Mouse (Mus musculus): ENCODE measurements around the gene Fbxw22. TPM values are rescaled to one million over a fixed set of nuclear protein-coding genes. Genes with fewer than 3 reads are reported as not detected.
A peak's percentile ranks its signal among the peaks of the same experiment; 100 is the strongest.
"Not testable (repeated sequence)": the region's sequence is repeated elsewhere in the genome, so short reads cannot be mapped to it uniquely, and the experiment has no call there.

Gene Fbxw22
- total RNA-seq (2014; rRNA removed) (not detected in 2 replicates), polyA plus RNA-seq (2012; rRNA removed) (not detected in 2 replicates)

- H3K4me3 ChIP-seq (ENCODE audit: insufficient read depth, low read depth, low read length); H3K27ac ChIP-seq (replicated peaks; ENCODE audit: insufficient read depth, low read depth, low read length); H3K27me3 ChIP-seq (ENCODE audit: control insufficient read depth, insufficient read depth, low read length); DNase-seq (ENCODE audit: extremely low read depth, low read depth, low spot score); H3K9ac ChIP-seq (ENCODE audit: low read depth, low read length); H3K79me2 ChIP-seq (ENCODE audit: control insufficient read depth, insufficient read depth, low read length); H3K4me1 ChIP-seq (ENCODE audit: control insufficient read depth, insufficient read depth, low read length); H3K36me3 ChIP-seq (ENCODE audit: control insufficient read depth, insufficient read depth, low read length): not testable (repeated sequence)
- 60% methylated on average over 4 of the region's 4 CpGs for WGBS
Measured at GRCm38 (mm10) chr9:109404196-109404595, at the start of gene Fbxw22. Fbxw22 (minus strand) TSS chr9:109404296.

DNA sequence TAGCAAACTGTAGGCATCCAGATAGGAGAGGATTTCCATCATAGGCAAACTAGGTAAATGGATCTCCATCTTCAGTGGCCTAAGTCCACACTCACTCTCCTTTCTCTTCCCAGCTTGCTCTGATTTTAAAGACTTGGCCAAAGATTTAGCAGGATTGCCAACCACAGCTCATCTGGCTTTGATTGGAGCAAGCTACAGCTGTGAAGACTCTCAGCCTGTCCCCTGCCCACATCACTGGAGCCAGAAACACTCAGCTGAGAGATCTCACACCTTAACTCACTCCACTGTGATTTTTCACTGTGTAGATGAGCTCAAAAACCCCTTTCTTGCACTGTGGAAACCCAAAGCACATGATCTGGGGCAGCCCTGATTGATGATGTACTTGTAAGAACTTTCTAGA is 44.9 kb upstream of the Fbxw22 start, which contains the start of gene Fbxw16:
Gene Fbxw16 (minus strand): TSS at position 101 of the 400 bp plus-strand sequence.
- Histone ChIP-seq H3K36me3 (ENCODE audit: control insufficient read depth, insufficient read depth, low read length) (no peaks in the 10 kb centered on the region), H3K79me2 (ENCODE audit: control insufficient read depth, insufficient read depth, low read length) (no peaks in the 10 kb centered on the region), H3K4me3 (ENCODE audit: insufficient read depth, low read depth, low read length) (no peak within 1 kb of the TSS), H3K4me1 (ENCODE audit: control insufficient read depth, insufficient read depth, low read length) (no peaks in the 10 kb centered on the region), H3K9ac (ENCODE audit: low read depth, low read length) (no peak within 1 kb of the TSS), H3K27me3 (ENCODE audit: control insufficient read depth, insufficient read depth, low read length) (no peaks in the 10 kb centered on the region), H3K27ac (replicated peaks; ENCODE audit: insufficient read depth, low read depth, low read length) (no peak within 1 kb of the TSS)
- TF ChIP-seq CTCF (IDR thresholded peaks at IDR 0.05; ENCODE audit: low read depth, low read length) (no peak), POLR2A (IDR thresholded peaks at IDR 0.05; ENCODE audit: extremely low read depth, insufficient read depth, low read length) (no peak)
- DNase-seq (ENCODE audit: extremely low read depth, low read depth, low spot score), result no peak

GRCm38 (mm10) chr9:109432956-109433355 is 28.9 kb upstream of the Fbxw22 start:
- Histone ChIP-seq H3K4me1 (ENCODE audit: control insufficient read depth, insufficient read depth, low read length) (peaks cover 6% of the 10 kb centered on the region), H3K9ac (ENCODE audit: low read depth, low read length) (no peak overlapping the region; the same call in 1 of the 2 replicates), H3K27me3 (ENCODE audit: control insufficient read depth, insufficient read depth, low read length) (no peaks in the 10 kb centered on the region), H3K4me3 (ENCODE audit: insufficient read depth, low read depth, low read length) (no peak overlapping the region), H3K36me3 (ENCODE audit: control insufficient read depth, insufficient read depth, low read length) (no peaks in the 10 kb centered on the region), H3K79me2 (ENCODE audit: control insufficient read depth, insufficient read depth, low read length) (no peaks in the 10 kb centered on the region), H3K27ac (replicated peaks; ENCODE audit: insufficient read depth, low read depth, low read length) (no peak overlapping the region)
- WGBS, result 13% methylated on average over 1 of the region's 1 CpGs
- no peak for TF ChIP-seq POLR2A (IDR thresholded peaks at IDR 0.05; ENCODE audit: extremely low read depth, insufficient read depth, low read length)
- TF ChIP-seq CTCF (IDR thresholded peaks at IDR 0.05; ENCODE audit: low read depth, low read length), result no peak
- DNase-seq (ENCODE audit: extremely low read depth, low read depth, low spot score), result peak; percentile 97

- H3K36me3 ChIP-seq (ENCODE audit: control insufficient read depth, insufficient read depth, low read length); H3K79me2 ChIP-seq (ENCODE audit: control insufficient read depth, insufficient read depth, low read length); H3K4me1 ChIP-seq (ENCODE audit: control insufficient read depth, insufficient read depth, low read length); H3K9ac ChIP-seq (ENCODE audit: low read depth, low read length); DNase-seq (ENCODE audit: extremely low read depth, low read depth, low spot score); H3K4me3 ChIP-seq (ENCODE audit: insufficient read depth, low read depth, low read length); H3K27me3 ChIP-seq (ENCODE audit: control insufficient read depth, insufficient read depth, low read length); H3K27ac ChIP-seq (replicated peaks; ENCODE audit: insufficient read depth, low read depth, low read length): not testable (repeated sequence)
- 100% methylated on average over 1 of the region's 1 CpGs for WGBS
Measured at GRCm38 (mm10) chr9:109339559-109339958, 64.5 kb downstream of the Fbxw22 start, which contains the start of gene Fbxw28. Fbxw28 (minus strand) TSS chr9:109339659.

Other genes starting within 250 kb of the Fbxw22 start
- not detected in 2 replicates for gene Fbxw21, start 242.3 kb downstream of the Fbxw22 start, total RNA-seq (2014; rRNA removed)
- not detected in 2 replicates for gene Fbxw21, start 242.3 kb downstream of the Fbxw22 start, polyA plus RNA-seq (2012; rRNA removed)
- gene Fbxw13, start 208.3 kb downstream of the Fbxw22 start, total RNA-seq (2014; rRNA removed), result not detected in 2 replicates
- gene Fbxw13, start 208.3 kb downstream of the Fbxw22 start, polyA plus RNA-seq (2012; rRNA removed), result not detected in 2 replicates
- not detected in 2 replicates for gene Fbxw20, start 169.5 kb downstream of the Fbxw22 start, total RNA-seq (2014; rRNA removed)
- gene Fbxw20, start 169.5 kb downstream of the Fbxw22 start, polyA plus RNA-seq (2012; rRNA removed), result not detected in 2 replicates
- gene Fbxw14, start 116.6 kb downstream of the Fbxw22 start, total RNA-seq (2014; rRNA removed), result not detected in 2 replicates
- gene Fbxw14, start 116.6 kb downstream of the Fbxw22 start, polyA plus RNA-seq (2012; rRNA removed), result not detected in 2 replicates
- gene Fbxw28, start 64.6 kb downstream of the Fbxw22 start, total RNA-seq (2014; rRNA removed), result not detected in 2 replicates
- not detected in 2 replicates for gene Fbxw28, start 64.6 kb downstream of the Fbxw22 start, polyA plus RNA-seq (2012; rRNA removed)
- not detected in 2 replicates for gene Fbxw16, start 44.8 kb upstream of the Fbxw22 start, total RNA-seq (2014; rRNA removed)
- not detected in 2 replicates for gene Fbxw16, start 44.8 kb upstream of the Fbxw22 start, polyA plus RNA-seq (2012; rRNA removed)
- not detected in 2 replicates for gene Fbxw19, start 91.6 kb upstream of the Fbxw22 start, total RNA-seq (2014; rRNA removed)
- not detected in 2 replicates for gene Fbxw19, start 91.6 kb upstream of the Fbxw22 start, polyA plus RNA-seq (2012; rRNA removed)
- not detected in 2 replicates for gene Fbxw15, start 164.0 kb upstream of the Fbxw22 start, total RNA-seq (2014; rRNA removed)
- gene Fbxw15, start 164.0 kb upstream of the Fbxw22 start, polyA plus RNA-seq (2012; rRNA removed), result not detected in 2 replicates
- gene Fbxw24, start 221.8 kb upstream of the Fbxw22 start, total RNA-seq (2014; rRNA removed), result not detected in 2 replicates
- not detected in 2 replicates for gene Fbxw24, start 221.8 kb upstream of the Fbxw22 start, polyA plus RNA-seq (2012; rRNA removed)

Measured in liver, adult 2 months (tissue).